Mouse (Mus musculus) midbrain, embryonic 14.5 days (tissue): ENCODE measurements around the gene Dpyd. TPM values are rescaled to one million over a fixed set of nuclear protein-coding genes. Genes with fewer than 3 reads are reported as not detected.

Experiments
- ATAC-seq: fragments of 200-750 bp; cut with Nextera tagmentation; 2 replicates; pipeline ENCODE4 v1.8.0; 2017; ENCODE audit warnings: moderate number of reproducible peaks, moderate library complexity; ENCODE audit not compliant: low FRiP score, low TSS enrichment
- DNase-seq: peaks from one replicate; pipeline ENCODE4 v3.0.0-alpha.2; 2015
- H3K27ac ChIP-seq: fragments of 300-500 bp; sonication (generic); replicated peaks from 2 replicates; pipeline ENCODE4 v1.5.1; 2014; ENCODE audit warnings: mild to moderate bottlenecking, low read depth, low read length, moderate library complexity
- H3K27me3 ChIP-seq: fragments of 300-500 bp; sonication (generic); 2 replicates; pipeline ENCODE4 v1.6.1; 2014; ENCODE audit warnings: low read length, control low read depth, mixed read lengths; ENCODE audit not compliant: control insufficient read depth, insufficient read depth
- H3K36me3 ChIP-seq: fragments of 300-500 bp; sonication (generic); 2 replicates; pipeline ENCODE4 v1.6.1; 2014; ENCODE audit warnings: low read length, control low read depth; ENCODE audit not compliant: control insufficient read depth, insufficient read depth
- H3K4me1 ChIP-seq: fragments of 300-500 bp; sonication (generic); 2 replicates; pipeline ENCODE4 v1.6.1; 2014; ENCODE audit warnings: mild to moderate bottlenecking, antibody characterized with exemption, low read length, control low read depth; ENCODE audit not compliant: control insufficient read depth, insufficient read depth
- H3K4me2 ChIP-seq: fragments of 300-500 bp; sonication (generic); 2 replicates; pipeline ENCODE4 v1.6.1; 2014; ENCODE audit warnings: mild to moderate bottlenecking, low read length, moderate library complexity
- H3K4me3 ChIP-seq: fragments of 300-500 bp; sonication (generic); replicated peaks from 2 replicates; pipeline ENCODE4 v1.5.1; 2014; ENCODE audit warnings: low read depth, low read length
- H3K9ac ChIP-seq: fragments of 300-500 bp; sonication (generic); replicated peaks from 2 replicates; pipeline ENCODE4 v1.6.1; 2014; ENCODE audit warnings: mild to moderate bottlenecking, low read length, moderate library complexity
- H3K9me3 ChIP-seq: fragments of 300-500 bp; sonication (generic); 2 replicates; pipeline ENCODE4 v1.6.1; 2016; ENCODE audit warnings: low read length, control low read depth, mixed read lengths; ENCODE audit not compliant: control insufficient read depth
- WGBS: fragments of 180-500 bp; shearing (Covaris S2); extraction: QIAGEN DNeasy Blood & Tissue Kit; methylation state at CpG from one replicate; pipeline ENCODE4 v1.1.7; 2014; 5-methylcytosine and 5-hydroxymethylcytosine counted together
- polyA plus RNA-seq: library from polyadenylated mRNA; unstranded; fragments of >200 nt; fragmentation: Nextera tagmentation; extraction: Ambion mirVana; gene quantifications from 2 replicates; pipeline ENCODE4 v1.2.1, GENCODE M21; 2014

Gene Dpyd
- polyA plus RNA-seq, 1 experiment from 2014 or later, result 3.4 TPM

GRCm38 (mm10) chr3:119280671-119281070 is 718.7 kb downstream of the Dpyd start:
- H3K4me2 ChIP-seq, result no peak overlapping the region
- no peaks in the 10 kb centered on the region for H3K9me3 ChIP-seq
- H3K27ac ChIP-seq, result no peak overlapping the region
- DNase-seq, result no peak
- no peaks in the 10 kb centered on the region for H3K36me3 ChIP-seq
- no peak overlapping the region for H3K4me3 ChIP-seq
- H3K9ac ChIP-seq, result no peak overlapping the region
- H3K27me3 ChIP-seq, result no peaks in the 10 kb centered on the region
- no peaks in the 10 kb centered on the region for H3K4me1 ChIP-seq
- over 99% methylated on average over 2 of the region's 2 CpGs for WGBS
- ATAC-seq, result no peak

DNA sequence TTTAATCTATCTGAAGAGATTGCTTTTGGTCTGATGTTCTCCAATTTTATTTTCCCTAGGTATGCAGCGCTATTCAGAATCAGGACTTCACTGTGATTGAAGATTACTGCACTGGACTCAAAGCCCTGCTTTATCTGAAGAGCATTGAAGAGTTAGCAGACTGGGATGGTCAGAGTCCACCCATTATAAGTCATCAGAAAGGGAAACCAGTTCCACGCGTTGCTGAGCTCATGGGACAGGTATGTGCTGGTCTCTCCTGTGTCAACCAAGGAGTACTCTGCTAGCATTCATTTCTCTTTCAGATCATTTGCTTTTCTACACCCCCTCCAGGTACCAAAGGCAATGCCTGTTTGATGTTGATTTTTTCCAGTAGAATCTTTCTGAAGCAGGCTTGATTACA is 752.8 kb downstream of the Dpyd start:
- Histone ChIP-seq H3K4me2 (no peak overlapping the region), H3K27me3 (no peaks in the 10 kb centered on the region), H3K4me1 (peaks cover 3% of the 10 kb centered on the region; the same call in 1 of the 2 replicates), H3K9ac (no peak overlapping the region), H3K9me3 (no peaks in the 10 kb centered on the region), H3K27ac (no peak overlapping the region), H3K36me3 (no peaks in the 10 kb centered on the region), H3K4me3 (no peak overlapping the region)
- DNase-seq, result no peak
- ATAC-seq, result no peak
- WGBS, result 90% methylated on average over 3 of the region's 3 CpGs

DNA sequence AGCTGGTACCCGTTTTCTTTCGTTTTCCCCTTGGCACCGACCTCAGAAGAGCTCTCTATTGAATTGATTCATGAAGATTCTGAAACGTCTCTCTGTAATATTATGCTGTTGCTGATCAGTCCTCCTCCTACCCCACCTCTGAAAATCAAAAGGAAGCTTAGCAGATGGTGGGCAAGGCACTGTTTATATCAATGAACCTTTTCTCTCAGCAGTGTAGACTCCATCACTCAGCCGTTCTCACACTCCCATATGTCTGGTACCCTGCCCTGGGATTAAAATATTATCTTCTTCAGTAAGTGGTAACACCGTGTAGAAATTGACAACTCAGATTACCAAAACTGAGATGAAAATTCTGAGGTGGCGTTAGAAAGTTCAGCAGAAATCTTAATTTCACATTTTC is 767.1 kb downstream of the Dpyd start:
- Histone ChIP-seq H3K4me2 (no peak overlapping the region), H3K4me3 (no peak overlapping the region), H3K36me3 (no peaks in the 10 kb centered on the region), H3K4me1 (peaks cover 5% of the 10 kb centered on the region; the same call in 1 of the 2 replicates), H3K9me3 (no peaks in the 10 kb centered on the region), H3K27me3 (no peaks in the 10 kb centered on the region), H3K9ac (no peak overlapping the region), H3K27ac (no peak overlapping the region)
- WGBS, result 70% methylated on average over 7 of the region's 7 CpGs
- ATAC-seq (no peak), DNase-seq (no peak)

DNA sequence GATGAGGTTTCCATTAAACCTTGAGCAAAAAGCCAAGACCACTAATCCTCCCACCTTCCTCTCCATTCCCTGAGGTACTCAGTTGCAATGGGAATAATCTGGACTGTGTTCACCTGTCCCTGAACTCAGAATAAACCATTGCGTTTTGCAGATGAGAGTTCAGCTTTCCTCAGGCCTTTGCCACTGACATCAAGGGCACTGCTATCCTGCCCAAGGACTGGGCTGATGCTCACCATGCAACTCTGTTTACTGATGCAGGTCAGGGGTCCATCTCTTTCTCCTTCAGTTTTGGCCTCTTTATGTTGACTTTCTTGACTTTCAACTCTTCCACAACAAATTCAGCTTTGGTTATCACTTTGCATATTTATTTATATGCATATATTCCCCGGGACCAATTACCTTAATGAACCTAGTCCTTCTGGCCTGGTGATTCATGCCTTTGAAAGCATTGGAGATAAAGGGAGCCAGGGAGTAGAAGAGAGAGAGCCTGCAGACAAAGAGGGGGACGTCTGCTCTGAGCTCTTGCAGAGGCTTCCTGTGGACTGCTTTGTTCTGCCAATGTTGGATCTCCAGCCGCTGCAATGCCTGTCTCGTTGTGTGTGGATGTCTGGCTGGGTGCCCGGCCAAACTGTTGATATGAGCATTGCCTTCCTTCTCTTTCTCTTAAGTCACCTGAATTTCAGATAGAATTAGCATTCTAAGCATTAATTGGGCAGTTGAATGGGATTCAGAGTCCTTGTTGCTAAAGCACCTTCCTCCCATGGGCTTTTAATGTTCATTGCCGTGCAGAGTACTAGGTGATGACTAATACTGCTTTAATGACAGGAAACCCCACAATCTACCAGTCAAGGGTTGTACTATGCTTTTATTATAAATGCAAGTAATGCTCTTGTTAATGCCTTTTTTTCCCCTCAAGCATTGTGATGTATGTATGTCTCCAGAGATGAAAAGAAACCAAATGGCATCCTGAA is 771.7 kb downstream of the Dpyd start:
- Histone ChIP-seq H3K9ac (no peak overlapping the region), H3K4me1 (peaks cover 5% of the 10 kb centered on the region; the same call in 1 of the 2 replicates), H3K27ac (no peak overlapping the region), H3K4me2 (no peak overlapping the region), H3K9me3 (no peaks in the 10 kb centered on the region), H3K36me3 (no peaks in the 10 kb centered on the region), H3K4me3 (no peak overlapping the region), H3K27me3 (no peaks in the 10 kb centered on the region)
- DNase-seq, result peak; percentile 40
- no peak for ATAC-seq
- 21% methylated on average over 7 of the region's 7 CpGs for WGBS

DNA sequence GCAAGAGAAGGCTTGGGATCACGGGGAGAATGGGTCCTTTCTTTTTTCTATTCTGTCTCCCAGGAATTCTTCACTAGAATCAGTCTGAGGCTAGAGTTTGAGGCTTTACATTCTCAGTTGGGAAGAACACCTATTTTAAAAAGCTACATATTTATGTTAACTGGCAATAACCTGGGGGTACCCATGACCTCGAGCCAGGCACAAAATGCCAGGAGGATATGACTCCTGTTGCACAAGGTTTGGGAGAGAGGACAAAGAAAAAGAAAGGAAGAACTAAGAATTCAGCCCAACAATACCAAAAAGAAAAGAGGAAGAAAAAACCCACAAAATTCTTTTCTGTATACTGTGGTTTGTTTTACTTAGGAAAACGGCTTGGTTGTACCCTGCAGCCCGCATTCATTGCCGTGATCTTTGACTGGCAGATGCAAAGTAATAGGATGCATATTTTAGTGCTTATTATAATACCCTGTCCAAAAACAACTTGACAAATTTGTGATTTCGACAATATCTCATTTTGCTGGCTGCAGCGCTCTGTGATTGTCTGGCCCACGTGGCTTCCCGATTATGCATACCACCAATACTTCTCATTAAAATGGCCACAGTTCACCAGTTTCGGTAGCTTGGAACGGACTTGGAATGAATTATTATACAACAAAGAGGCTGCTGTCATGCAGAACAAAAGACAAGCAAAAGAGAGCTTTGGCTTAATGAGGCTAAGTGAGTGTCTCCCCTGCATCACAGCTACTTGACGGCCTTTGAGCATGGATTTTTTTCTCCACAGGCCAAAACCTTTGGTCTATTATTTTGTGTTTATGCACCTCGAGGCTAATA is 799.8 kb downstream of the Dpyd start:
- WGBS, result 17% methylated on average over 13 of the region's 13 CpGs
- Histone ChIP-seq H3K27ac (peak overlapping the region; percentile 53), H3K4me2 (peak overlapping the region; percentile 18)

GRCm38 (mm10) chr3:119362392-119362791 is 800.5 kb downstream of the Dpyd start:
- H3K9me3 ChIP-seq, result no peaks in the 10 kb centered on the region
- H3K4me3 ChIP-seq, result no peak overlapping the region
- H3K36me3 ChIP-seq, result no peaks in the 10 kb centered on the region
- no peak overlapping the region for H3K9ac ChIP-seq
- peak overlapping the region; percentile 53; the same call in 1 of the 2 replicates for H3K27ac ChIP-seq
- WGBS, result 43% methylated on average over 3 of the region's 3 CpGs
- no peaks in the 10 kb centered on the region for H3K27me3 ChIP-seq
- no peak overlapping the region; the same call in 1 of the 2 replicates for H3K4me2 ChIP-seq
- DNase-seq, result no peak
- peaks cover 16% of the 10 kb centered on the region; the same call in 1 of the 2 replicates for H3K4me1 ChIP-seq
- ATAC-seq, result peak; percentile 40; the same call in 1 of the 2 replicates

More for the DNA sequence above, 799.8 kb downstream of the Dpyd start:
- H3K27me3 ChIP-seq, result no peaks in the 10 kb centered on the region
- peak; percentile 81 for DNase-seq
- no peak overlapping the region for H3K4me3 ChIP-seq
- no peak overlapping the region for H3K9ac ChIP-seq
- H3K36me3 ChIP-seq, result no peaks in the 10 kb centered on the region
- no peaks in the 10 kb centered on the region for H3K9me3 ChIP-seq
- H3K4me1 ChIP-seq, result peaks cover 16% of the 10 kb centered on the region; the same call in 1 of the 2 replicates
- ATAC-seq, result peak; percentile 87

GRCm38 (mm10) chr3:119368931-119369330 is 807.0 kb downstream of the Dpyd start:
- H3K27ac ChIP-seq, result no peak overlapping the region
- no peak overlapping the region for H3K9ac ChIP-seq
- no peak overlapping the region for H3K4me3 ChIP-seq
- H3K4me2 ChIP-seq, result no peak overlapping the region
- no peaks in the 10 kb centered on the region for H3K36me3 ChIP-seq
- ATAC-seq, result no peak
- WGBS, result 62% methylated on average over 2 of the region's 2 CpGs
- no peaks in the 10 kb centered on the region for H3K4me1 ChIP-seq
- H3K27me3 ChIP-seq, result no peaks in the 10 kb centered on the region
- no peaks in the 10 kb centered on the region for H3K9me3 ChIP-seq
- peak; percentile 14 for DNase-seq

DNA sequence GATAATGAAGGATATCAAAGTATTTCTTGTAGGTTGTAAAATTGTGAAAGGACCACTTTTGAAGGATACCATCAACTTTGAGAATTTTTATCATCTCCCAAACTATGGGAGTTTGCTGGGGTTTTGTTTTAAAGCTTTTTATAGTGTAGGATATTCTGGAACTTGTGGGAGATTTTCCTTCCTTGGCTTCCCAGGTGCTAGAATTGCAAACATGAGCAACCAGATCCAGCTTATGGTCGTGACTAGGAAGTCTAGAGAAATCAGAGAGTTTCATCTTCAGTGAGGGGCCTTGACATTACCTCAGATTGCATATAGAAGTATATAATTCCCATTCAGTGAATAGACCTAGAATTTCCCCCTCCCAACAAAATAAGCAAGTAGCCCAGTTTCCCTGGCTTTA is 819.2 kb downstream of the Dpyd start:
- Histone ChIP-seq H3K27ac (no peak overlapping the region), H3K4me1 (no peaks in the 10 kb centered on the region), H3K9me3 (no peaks in the 10 kb centered on the region), H3K4me2 (no peak overlapping the region), H3K9ac (no peak overlapping the region), H3K36me3 (no peaks in the 10 kb centered on the region), H3K4me3 (no peak overlapping the region), H3K27me3 (peaks cover 19% of the 10 kb centered on the region; the same call in 1 of the 2 replicates)
- ATAC-seq (no peak), DNase-seq (no peak)
- 75% methylated on average over 1 of the region's 1 CpGs for WGBS
